Mouse (Mus musculus): ENCODE results near the gene Gm8765. TPM values are rescaled to one million over a fixed set of nuclear protein-coding genes. Genes with fewer than 3 reads are reported as not detected.
"Not testable (repeated sequence)": the region's sequence is repeated elsewhere in the genome, so short reads cannot be mapped to it uniquely, and the experiment has no call there.

The Gm8765 gene
- not detected for total RNA-seq (2022)

DNA sequence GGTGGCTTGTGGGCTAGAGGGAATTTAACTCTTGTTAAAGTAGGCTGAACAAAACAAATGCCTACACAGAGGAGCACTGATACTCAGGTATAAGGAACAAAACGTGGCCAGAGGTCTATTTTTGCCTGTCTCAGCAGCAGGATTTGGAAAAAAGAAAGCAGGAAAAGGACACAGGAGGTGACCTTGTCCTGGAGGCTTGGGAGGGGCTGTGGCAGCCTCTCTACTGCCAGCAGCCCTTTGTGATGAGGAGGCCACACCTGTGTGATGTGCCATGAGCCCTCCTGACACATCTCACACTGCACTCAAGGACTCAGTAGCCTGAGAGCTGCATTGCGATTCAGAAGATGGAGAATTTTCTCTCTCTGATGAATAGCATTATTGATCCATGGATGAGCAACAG lies at the start of gene Gm8765:
TSS of gene Gm8765 (plus strand) at position 301 of the 400 bp plus-strand sequence.
- not testable (repeated sequence) for DNase-seq (ENCODE audit: low spot score)

DNA sequence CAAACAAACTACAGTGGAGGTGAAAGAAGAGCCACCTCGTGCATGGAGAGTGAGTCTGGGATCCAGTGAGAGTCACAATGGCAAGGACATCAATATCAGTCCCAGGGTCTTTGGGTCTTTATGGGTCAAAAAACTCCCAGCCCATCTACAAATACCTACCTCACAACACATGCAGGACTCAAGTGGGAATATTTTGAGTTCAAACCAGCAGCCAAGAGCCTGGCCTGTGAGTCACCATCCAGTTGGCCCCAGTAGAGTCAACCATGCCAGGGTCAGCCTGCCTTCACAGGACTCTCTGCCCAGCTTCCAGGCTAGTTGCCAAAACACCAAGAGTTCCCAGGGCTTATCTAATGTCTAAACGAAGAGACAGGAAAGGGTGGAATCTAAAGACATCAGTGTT lies 49.3 kb upstream of the Gm8765 start:
- not testable (repeated sequence) for DNase-seq (ENCODE audit: low spot score)

DNA sequence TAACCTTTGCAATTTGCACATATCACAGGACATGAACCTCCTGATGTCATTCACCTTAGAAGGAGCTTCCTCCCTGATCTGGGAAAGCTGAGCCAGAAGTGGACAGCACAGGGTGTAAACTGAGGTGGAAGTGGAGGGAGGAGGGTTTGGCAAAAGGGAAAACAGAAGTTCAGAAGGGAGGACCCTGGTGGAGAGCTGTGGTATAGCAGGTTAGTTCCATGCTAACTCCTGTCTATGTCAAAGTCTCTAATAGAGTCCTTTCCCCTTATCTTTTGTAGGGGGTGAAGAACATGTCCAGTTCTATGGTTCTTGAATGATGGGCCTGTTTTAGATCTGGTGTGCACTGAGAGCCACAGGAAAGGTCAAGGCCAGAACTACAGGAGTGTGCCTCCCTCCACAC lies 52.2 kb downstream of the Gm8765 start:
- not testable (repeated sequence) for DNase-seq (ENCODE audit: low spot score)

DNA sequence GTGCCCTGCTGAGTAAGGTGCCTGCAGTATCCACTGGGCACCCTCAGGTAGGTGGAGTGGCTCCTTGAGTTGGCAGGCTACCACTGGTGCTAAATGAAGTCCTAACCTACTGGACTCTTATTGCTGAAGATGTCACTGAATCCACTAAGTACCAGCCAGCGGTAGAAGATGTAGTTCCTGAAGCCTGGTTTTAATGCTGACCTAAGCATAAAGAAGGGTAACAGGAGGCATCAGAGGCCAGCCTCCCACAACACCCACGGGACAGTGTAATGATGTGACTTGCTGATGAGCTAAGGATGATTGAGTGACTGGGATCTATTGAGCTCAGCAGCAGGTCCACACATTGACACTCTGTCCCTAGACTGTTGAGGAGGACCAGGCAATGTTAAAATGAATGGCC lies 53.6 kb downstream of the Gm8765 start:
- DNase-seq (ENCODE audit: low spot score), result no peak

DNA sequence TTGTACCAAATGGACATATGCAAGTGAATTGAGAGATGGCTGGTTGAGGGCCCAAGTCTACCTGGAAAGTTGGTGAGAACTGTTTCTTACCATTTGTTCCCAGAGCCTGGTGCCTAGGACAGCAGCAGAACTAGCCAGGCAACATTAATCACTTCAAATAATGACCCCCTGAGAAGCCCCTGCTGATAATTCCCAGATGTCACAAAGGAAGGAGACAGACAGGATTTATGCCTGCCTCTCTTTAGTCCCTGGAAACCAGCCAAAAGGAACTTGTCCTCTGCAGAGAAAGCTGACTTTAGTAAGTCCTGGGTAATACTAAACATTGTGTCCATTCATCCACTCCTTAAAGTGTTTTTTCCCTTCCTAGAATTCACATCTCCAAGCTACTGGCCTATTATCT lies 54.8 kb downstream of the Gm8765 start:
- DNase-seq (ENCODE audit: low spot score), result not testable (repeated sequence)

Small RNAs within 50 kb of the gene (microRNA-seq; reads per million reads assigned to microRNA genes)
- not detected for gene Gm23952

Other genes starting within 250 kb of the Gm8765 start
- gene Nutm2, start 231.0 kb upstream of the Gm8765 start, total RNA-seq (2022), result not detected
- not detected for gene Gm904, start 55.1 kb upstream of the Gm8765 start, total RNA-seq (2022)

Measured in heart, adult 8-10 months (tissue).